Mouse (Mus musculus) kidney, adult 2 months (tissue): ENCODE data around the gene Usp49.

Source experiments
- CTCF ChIP-seq: fragments of 200-500 bp; conservative IDR thresholded peaks from 2 replicates; pipeline ENCODE4 v1.5.1; 2011; ENCODE audit warnings: low read depth, mild to moderate bottlenecking, control low read depth, low read length, moderate library complexity, mixed read lengths; ENCODE audit not compliant: insufficient read depth, insufficient read length
- POLR2A ChIP-seq: fragments of 200-500 bp; IDR thresholded peaks from one replicate; pipeline ENCODE4 v1.6.1; 2011; ENCODE audit warnings: low read depth, low read length, control low read depth

DNA sequence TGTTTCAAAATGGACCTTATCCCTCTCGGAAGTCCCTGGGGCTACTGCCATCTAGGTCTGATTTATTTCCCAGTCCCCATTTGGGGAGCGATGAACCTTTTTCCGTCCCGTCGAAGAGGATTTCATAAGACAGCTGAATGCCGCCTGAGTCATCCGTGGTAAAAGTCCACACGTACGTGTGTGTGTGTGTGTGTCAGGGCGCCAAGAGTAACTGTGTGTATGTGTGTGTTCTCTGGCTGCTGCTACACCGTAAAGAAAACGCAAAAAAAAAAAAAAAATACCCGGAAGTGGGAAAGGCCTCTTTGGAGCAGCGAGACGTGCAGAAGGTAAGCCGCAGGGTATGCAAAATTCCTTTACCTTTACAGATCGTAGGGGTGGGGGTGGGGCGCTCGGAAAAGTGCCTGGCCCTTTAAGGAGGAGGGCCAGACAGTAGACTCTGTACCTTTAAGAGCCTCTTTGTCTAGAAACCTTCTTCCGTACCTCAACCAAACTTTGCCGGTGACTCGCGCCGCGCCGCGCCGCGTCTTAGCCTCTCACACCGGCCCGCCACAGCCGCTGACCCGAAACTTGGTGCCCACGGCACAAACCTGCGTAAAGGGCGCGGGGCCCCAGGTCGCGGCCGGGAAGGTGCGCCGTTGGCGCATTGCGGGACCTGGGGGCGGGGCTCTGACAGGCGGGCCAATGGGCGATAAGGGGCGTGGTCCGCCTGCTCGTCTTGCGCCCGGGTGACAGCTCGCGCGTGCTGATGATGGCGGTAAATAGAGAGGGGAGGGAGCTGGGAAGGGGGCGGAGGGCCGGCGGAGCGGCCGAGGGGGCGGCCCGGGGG, 1.4 kb upstream of the Usp49 start:
- TF ChIP-seq CTCF (no peak), POLR2A (no peak)
